Comparison of ENCODE assay signal across 20 mouse cellular contexts in genomic region chr17:56603186-56604069, GRCm38 (mm10). TPM values are rescaled to one million over a fixed set of nuclear protein-coding genes. Genes with fewer than 3 reads are reported as not detected.
A peak's percentile ranks its signal among the peaks of the same experiment; 100 is the strongest.
DNase-seq lines count a peak whose midpoint lies in the region; ATAC-seq and TF ChIP-seq lines count a peak whose summit lies in the region.
"Had no signal": no experiment of that assay in that cellular context is flagged by ENCODE, and none has a peak within 500 bp of the region (broad histone marks: within the 10 kb centered on the region; RNA-seq: fewer than 3 reads in every experiment).

No protein-coding gene starts in this region.

- no peak overlapping the region for H3K4me3 ChIP-seq in intestine, embryonic 15.5 days (replicated peaks)
- H3K4me3 ChIP-seq in intestine, postnatal 0 days (ENCODE audit: low read depth, low read length), result no peak overlapping the region
- H3K4me3 ChIP-seq in embryonic facial prominence, embryonic 14.5 days (ENCODE audit: low read depth, low read length), result no peak overlapping the region
- H3K4me3 ChIP-seq: forebrain, embryonic 15.5 days; hindbrain, embryonic 13.5 days; midbrain, embryonic 13.5 days; neural tube, embryonic 15.5 days had no signal

- H3K9me3 ChIP-seq in intestine, embryonic 15.5 days, result no peaks in the 10 kb centered on the region
- H3K9me3 ChIP-seq in intestine, postnatal 0 days (ENCODE audit: control insufficient read depth), result no peaks in the 10 kb centered on the region
- no peaks in the 10 kb centered on the region for H3K9me3 ChIP-seq in embryonic facial prominence, embryonic 14.5 days (ENCODE audit: control insufficient read depth, low read length)
- H3K9me3 ChIP-seq: forebrain, embryonic 15.5 days; hindbrain, embryonic 13.5 days; midbrain, embryonic 13.5 days; neural tube, embryonic 15.5 days had no signal

- no peak for TF ChIP-seq CTCF in intestine, postnatal 0 days (IDR thresholded peaks at IDR 0.05; ENCODE audit: low read depth)
- TF ChIP-seq CTCF in brain, embryonic 14.5 days (IDR thresholded peaks at IDR 0.05; ENCODE audit: borderline replicate concordance, extremely low read depth, insufficient read depth, insufficient read length), result no peak

- H3K27me3 ChIP-seq in intestine, embryonic 15.5 days (replicated peaks), result no peaks in the 10 kb centered on the region
- no peaks in the 10 kb centered on the region for H3K27me3 ChIP-seq in intestine, postnatal 0 days (replicated peaks; ENCODE audit: control insufficient read depth, insufficient read depth, low read length)
- no peaks in the 10 kb centered on the region for H3K27me3 ChIP-seq in embryonic facial prominence, embryonic 14.5 days (replicated peaks; ENCODE audit: control insufficient read depth, insufficient read depth, low read length)
- H3K27me3 ChIP-seq: forebrain, embryonic 15.5 days; hindbrain, embryonic 13.5 days; midbrain, embryonic 13.5 days; neural tube, embryonic 15.5 days had no signal

- 95% methylated on average over 28 of the region's 28 CpGs for WGBS in intestine, embryonic 15.5 days
- WGBS in intestine, postnatal 0 days, result 94% methylated on average over 28 of the region's 28 CpGs
- 94% methylated on average over 28 of the region's 28 CpGs for WGBS in embryonic facial prominence, embryonic 14.5 days

- DNase-seq in cerebellum, adult 11-12 months, result peak; percentile 57
- DNase-seq in cerebellum, adult 11 months, result no peak
- peak; percentile 40 for DNase-seq in brain, embryonic 14.5 days (ENCODE audit: low read depth)
- no peak for DNase-seq in embryonic facial prominence, embryonic 14.5 days (ENCODE audit: low spot score)
- no peak for DNase-seq in urinary bladder, postnatal 4 days (ENCODE audit: low spot score in 2 of 2)
- DNase-seq in urinary bladder, adult 18-20 months (ENCODE audit: low spot score in 2 of 2), result no peak
- DNase-seq: gastrocnemius, postnatal 25 days; heart, postnatal 14 days; kidney, adult 9 months; kidney, postnatal 25 days; liver had no signal

- H3K4me1 ChIP-seq in intestine, embryonic 15.5 days (replicated peaks), result peaks cover 3% of the 10 kb centered on the region
- no peaks in the 10 kb centered on the region for H3K4me1 ChIP-seq in intestine, postnatal 0 days (replicated peaks; ENCODE audit: control insufficient read depth, insufficient read depth, low read length)
- H3K4me1 ChIP-seq in embryonic facial prominence, embryonic 14.5 days (ENCODE audit: control insufficient read depth, insufficient read depth, low read length), result 0 out of 2 replicates have a peak, but pooled peaks cover 2% of the 10 kb centered on the region

- TF ChIP-seq POLR2A in brain, embryonic 14.5 days (IDR thresholded peaks at IDR 0.05; ENCODE audit: borderline replicate concordance, extremely low read depth, insufficient read depth, insufficient read length, poor library complexity, severe bottlenecking), result no peak

- no peak overlapping the region for H3K4me2 ChIP-seq in intestine, embryonic 15.5 days (replicated peaks)
- no peak overlapping the region for H3K4me2 ChIP-seq in intestine, postnatal 0 days (replicated peaks; ENCODE audit: low read depth)
- no peak overlapping the region for H3K4me2 ChIP-seq in embryonic facial prominence, embryonic 14.5 days (ENCODE audit: low read depth, low read length)
- H3K4me2 ChIP-seq: forebrain, embryonic 15.5 days; heart, embryonic 11.5 days; hindbrain, embryonic 13.5 days; midbrain, embryonic 13.5 days; neural tube, embryonic 15.5 days had no signal

- peaks cover 71% of the 10 kb centered on the region for H3K36me3 ChIP-seq in intestine, embryonic 15.5 days
- peaks cover 85% of the 10 kb centered on the region for H3K36me3 ChIP-seq in intestine, postnatal 0 days (ENCODE audit: control insufficient read depth, insufficient read depth)
- H3K36me3 ChIP-seq in embryonic facial prominence, embryonic 14.5 days (ENCODE audit: control insufficient read depth, insufficient read depth, low read length), result peaks cover 81% of the 10 kb centered on the region

- 0 out of 2 replicates have a peak, but pooled peaks have one; percentile 13 for ATAC-seq in intestine, embryonic 15.5 days
- no peak for ATAC-seq in intestine, postnatal 0 days
- ATAC-seq in embryonic facial prominence, embryonic 14.5 days (ENCODE audit: low read depth), result no peak
- ATAC-seq: forebrain, embryonic 15.5 days; inflammation-experienced regulatory T-cells, adult 6 months; lung, postnatal 0 days; midbrain, embryonic 13.5 days had no signal

- H3K27ac ChIP-seq in intestine, embryonic 15.5 days, result no peak overlapping the region
- no peak overlapping the region; the same call in 1 of the 2 replicates for H3K27ac ChIP-seq in intestine, postnatal 0 days (ENCODE audit: low read depth, low read length)
- no peak overlapping the region for H3K27ac ChIP-seq in embryonic facial prominence, embryonic 14.5 days (replicated peaks; ENCODE audit: low read depth, low read length)
- H3K27ac ChIP-seq: forebrain, embryonic 15.5 days; hindbrain, embryonic 13.5 days; midbrain, embryonic 13.5 days; neural tube, embryonic 15.5 days had no signal

- H3K9ac ChIP-seq in intestine, embryonic 15.5 days, result no peak overlapping the region
- no peak overlapping the region for H3K9ac ChIP-seq in intestine, postnatal 0 days (ENCODE audit: low read depth, low read length)
- 0 out of 2 replicates have a peak overlapping the region, but pooled peaks have one; percentile 14 for H3K9ac ChIP-seq in embryonic facial prominence, embryonic 14.5 days (ENCODE audit: low read depth, low read length)
- H3K9ac ChIP-seq: forebrain, embryonic 15.5 days; hindbrain, embryonic 13.5 days; midbrain, embryonic 13.5 days; neural tube, embryonic 15.5 days had no signal

RNA-seq across cellular contexts. Expression of gene 2410015M20Rik, which starts 6.1 kb away (rescaled TPM):
- 283 and 287 TPM in 2 replicates for polyA plus RNA-seq in intestine, embryonic 15.5 days (2015; fragmentation: Nextera tagmentation; extraction: Ambion mirVana)
- 358 and 361 TPM in 2 replicates for polyA plus RNA-seq in intestine, postnatal 0 days (2015; fragmentation: Nextera tagmentation; extraction: Ambion mirVana)
- polyA plus RNA-seq in brain, embryonic 14.5 days (2012; rRNA removed), result 101 and 119 TPM in 2 replicates
- 271 and 281 TPM in 2 replicates for polyA plus RNA-seq in embryonic facial prominence, embryonic 14.5 days (2014; fragmentation: Nextera tagmentation; extraction: Ambion mirVana)

RNA-seq across cellular contexts. Expression of gene Rpl36, which starts 9.8 kb away (rescaled TPM):
- polyA plus RNA-seq in intestine, embryonic 15.5 days (2015; fragmentation: Nextera tagmentation; extraction: Ambion mirVana), result 1,919 and 1,958 TPM in 2 replicates
- 1,422 and 1,459 TPM in 2 replicates for polyA plus RNA-seq in intestine, postnatal 0 days (2015; fragmentation: Nextera tagmentation; extraction: Ambion mirVana)
- polyA plus RNA-seq in brain, embryonic 14.5 days (2012; rRNA removed), result 1,808 and 2,187 TPM in 2 replicates
- polyA plus RNA-seq in embryonic facial prominence, embryonic 14.5 days (2014; fragmentation: Nextera tagmentation; extraction: Ambion mirVana), result 2,068 and 2,222 TPM in 2 replicates

RNA-seq across cellular contexts. Expression of gene Safb, which starts 18.8 kb away (rescaled TPM):
- 79.3 and 86.2 TPM in 2 replicates for polyA plus RNA-seq in intestine, embryonic 15.5 days (2015; fragmentation: Nextera tagmentation; extraction: Ambion mirVana)
- polyA plus RNA-seq in intestine, postnatal 0 days (2015; fragmentation: Nextera tagmentation; extraction: Ambion mirVana), result 40.0 and 44.9 TPM in 2 replicates
- polyA plus RNA-seq in brain, embryonic 14.5 days (2012; rRNA removed), result 117 and 173 TPM in 2 replicates
- 62.9 and 68.2 TPM in 2 replicates for polyA plus RNA-seq in embryonic facial prominence, embryonic 14.5 days (2014; fragmentation: Nextera tagmentation; extraction: Ambion mirVana)

RNA-seq across cellular contexts. Expression of gene Safb2, which starts 19.0 kb away (rescaled TPM):
- 66.7 and 74.7 TPM in 2 replicates for polyA plus RNA-seq in intestine, embryonic 15.5 days (2015; fragmentation: Nextera tagmentation; extraction: Ambion mirVana)
- 22.3 and 31.3 TPM in 2 replicates for polyA plus RNA-seq in intestine, postnatal 0 days (2015; fragmentation: Nextera tagmentation; extraction: Ambion mirVana)
- polyA plus RNA-seq in brain, embryonic 14.5 days (2012; rRNA removed), result 53.9 and 127 TPM in 2 replicates
- polyA plus RNA-seq in embryonic facial prominence, embryonic 14.5 days (2014; fragmentation: Nextera tagmentation; extraction: Ambion mirVana), result 50.2 and 54.8 TPM in 2 replicates

RNA-seq across cellular contexts. Expression of gene Lonp1, which starts 23.3 kb away (rescaled TPM):
- 62.6 and 70.0 TPM in 2 replicates for polyA plus RNA-seq in intestine, embryonic 15.5 days (2015; fragmentation: Nextera tagmentation; extraction: Ambion mirVana)
- 23.2 and 25.5 TPM in 2 replicates for polyA plus RNA-seq in intestine, postnatal 0 days (2015; fragmentation: Nextera tagmentation; extraction: Ambion mirVana)
- 70.4 and 77.2 TPM in 2 replicates for polyA plus RNA-seq in brain, embryonic 14.5 days (2012; rRNA removed)
- polyA plus RNA-seq in embryonic facial prominence, embryonic 14.5 days (2014; fragmentation: Nextera tagmentation; extraction: Ambion mirVana), result 44.0 and 51.8 TPM in 2 replicates

Comparison
In these comparisons a context has a peak if more than half of its experiments do, and no peak if none do; other contexts are left out.
1. DNase-seq: peak in cerebellum, adult 11-12 months (single experiment) and brain, embryonic 14.5 days (single experiment); none in cerebellum, adult 11 months (single experiment), embryonic facial prominence, embryonic 14.5 days (single experiment), urinary bladder, postnatal 4 days (0 of 2) and urinary bladder, adult 18-20 months (0 of 2).